In genomic region chr15:82217039-82217438, GRCm38 (mm10) we compare ENCODE assay signal across 18 mouse cellular contexts. TPM values are rescaled to one million over a fixed set of nuclear protein-coding genes. Genes with fewer than 3 reads are reported as not detected.
DNase-seq lines count a peak whose midpoint lies in the region; ATAC-seq and TF ChIP-seq lines count a peak whose summit lies in the region.
"Had no signal": no experiment of that assay in that cellular context is flagged by ENCODE, and none has a peak within 500 bp of the region (broad histone marks: within the 10 kb centered on the region; RNA-seq: fewer than 3 reads in every experiment).

No protein-coding gene starts in this region.

- TF ChIP-seq CTCF in heart, postnatal 0 days (IDR thresholded peaks at IDR 0.05; ENCODE audit: low read depth): peak; percentile 9; the same call in 1 of the 2 replicates
- no peak for TF ChIP-seq CTCF in spleen, adult 2 months (IDR thresholded peaks at IDR 0.05; ENCODE audit: extremely low read depth, insufficient read depth, insufficient read length, insufficient replicate concordance)
- no peak for TF ChIP-seq CTCF in lung, adult 2 months (IDR thresholded peaks at IDR 0.05; ENCODE audit: insufficient read depth, low read length)

- no peak for TF ChIP-seq EP300 in heart, postnatal 0 days (IDR thresholded peaks at IDR 0.05; ENCODE audit: low read depth)

- peaks cover 11% of the 10 kb centered on the region for H3K4me1 ChIP-seq in heart, postnatal 0 days (ENCODE audit: control insufficient read depth, insufficient read depth)
- peaks cover 42% of the 10 kb centered on the region for H3K4me1 ChIP-seq in spleen, adult 2 months (ENCODE audit: control insufficient read depth, insufficient read depth, insufficient read length)
- peaks cover 51% of the 10 kb centered on the region for H3K4me1 ChIP-seq in forebrain, embryonic 13.5 days
- H3K4me1 ChIP-seq in lung, adult 2 months (ENCODE audit: control insufficient read depth, insufficient read depth, low read length): no peaks in the 10 kb centered on the region

- H3K9ac ChIP-seq in heart, postnatal 0 days (replicated peaks; ENCODE audit: low read depth, low read length): no peak overlapping the region
- H3K9ac ChIP-seq in forebrain, embryonic 13.5 days: no peak overlapping the region
- H3K9ac ChIP-seq: embryonic facial prominence, embryonic 12.5 days; midbrain, embryonic 13.5 days had no signal

- DNase-seq in heart, postnatal 0 days (ENCODE audit: low spot score): no peak
- no peak for DNase-seq in heart, postnatal 4 days
- DNase-seq in spleen, adult 2 months (ENCODE audit: low read depth in 1 of 2, low spot score in 2 of 2): no peak
- no peak for DNase-seq in spleen, postnatal 10 days (ENCODE audit: low spot score in 2 of 2)
- no peak for DNase-seq in lung, adult 2 months
- DNase-seq in left cerebral cortex, postnatal 14 days (ENCODE audit: low spot score in 2 of 2): no peak
- DNase-seq in lung, adult 18-20 months: no peak
- DNase-seq: gastrocnemius, postnatal 36 days; kidney, postnatal 36 days; layer of hippocampus, postnatal 36 days; lung, postnatal 14 days; right cerebral cortex, adult 18-20 months had no signal

- no peak overlapping the region for H3K27ac ChIP-seq in heart, postnatal 0 days (ENCODE audit: low read depth)
- 0 out of 2 replicates have a peak overlapping the region, but pooled peaks have one; percentile 5 for H3K27ac ChIP-seq in spleen, adult 2 months (ENCODE audit: insufficient read depth, low read length)
- no peak overlapping the region for H3K27ac ChIP-seq in forebrain, embryonic 13.5 days
- H3K27ac ChIP-seq: embryonic facial prominence, embryonic 12.5 days; midbrain, embryonic 13.5 days had no signal

- peaks cover 82% of the 10 kb centered on the region for H3K27me3 ChIP-seq in heart, postnatal 0 days (ENCODE audit: control insufficient read depth, insufficient read depth, low read length)
- peaks cover 11% of the 10 kb centered on the region for H3K27me3 ChIP-seq in spleen, adult 2 months (ENCODE audit: control insufficient read depth, insufficient read depth, low read length)
- H3K27me3 ChIP-seq in forebrain, embryonic 13.5 days: peaks cover 55% of the 10 kb centered on the region

- TF ChIP-seq POLR2A in spleen, adult 2 months (IDR thresholded peaks at IDR 0.05; ENCODE audit: low read depth, low read length): no peak
- no peak for TF ChIP-seq POLR2A in lung, adult 2 months (IDR thresholded peaks at IDR 0.05; ENCODE audit: borderline replicate concordance, extremely low read depth, low read depth, low read length)

- H3K4me3 ChIP-seq in heart, postnatal 0 days (ENCODE audit: low read depth, low read length): no peak overlapping the region
- H3K4me3 ChIP-seq in spleen, adult 2 months (ENCODE audit: extremely low read depth, insufficient read depth, insufficient read length): no peak overlapping the region
- H3K4me3 ChIP-seq in forebrain, embryonic 13.5 days: no peak overlapping the region
- H3K4me3 ChIP-seq in lung, adult 2 months (replicated peaks; ENCODE audit: extremely low read depth, low read depth, low read length): no peak overlapping the region
- H3K4me3 ChIP-seq: embryonic facial prominence, embryonic 12.5 days; midbrain, embryonic 13.5 days had no signal

- H3K4me2 ChIP-seq in heart, postnatal 0 days (ENCODE audit: low read depth, low read length): no peak overlapping the region
- H3K4me2 ChIP-seq in forebrain, embryonic 13.5 days: no peak overlapping the region
- H3K4me2 ChIP-seq: embryonic facial prominence, embryonic 12.5 days; heart, embryonic 11.5 days; midbrain, embryonic 13.5 days had no signal

- no peaks in the 10 kb centered on the region for H3K9me3 ChIP-seq in heart, postnatal 0 days (replicated peaks; ENCODE audit: control insufficient read depth, low read length)
- H3K9me3 ChIP-seq in forebrain, embryonic 13.5 days (replicated peaks): no peaks in the 10 kb centered on the region
- H3K9me3 ChIP-seq: embryonic facial prominence, embryonic 12.5 days; midbrain, embryonic 13.5 days had no signal

- WGBS in heart, postnatal 0 days: 36% methylated on average over 7 of the region's 7 CpGs
- 42% methylated on average over 7 of the region's 7 CpGs for WGBS in spleen, adult 2 months
- 13% methylated on average over 7 of the region's 7 CpGs for WGBS in forebrain, embryonic 13.5 days
- WGBS in lung, adult 2 months: 38% methylated on average over 7 of the region's 7 CpGs

- H3K36me3 ChIP-seq in heart, postnatal 0 days (replicated peaks; ENCODE audit: control insufficient read depth, insufficient read depth, low read length): no peaks in the 10 kb centered on the region
- peaks cover 1% of the 10 kb centered on the region; the same call in 1 of the 2 replicates for H3K36me3 ChIP-seq in spleen, adult 2 months (ENCODE audit: control insufficient read depth, insufficient read depth, low read length)
- no peaks in the 10 kb centered on the region for H3K36me3 ChIP-seq in forebrain, embryonic 13.5 days (ENCODE audit: poor library complexity, severe bottlenecking)
- H3K36me3 ChIP-seq: embryonic facial prominence, embryonic 12.5 days; midbrain, embryonic 13.5 days had no signal

- intact Hi-C loops in left cerebral cortex, postnatal 14 days (cut with DNase I): no loop called here

- 0 out of 2 replicates have a peak, but pooled peaks have one; percentile 22 for ATAC-seq in heart, postnatal 0 days (ENCODE audit: insufficient read depth, low read depth)
- ATAC-seq in forebrain, embryonic 13.5 days: peak; percentile 34; the same call in 1 of the 2 replicates
- ATAC-seq: intestine, embryonic 16.5 days; midbrain, embryonic 13.5 days had no signal

RNA-seq across cellular contexts. Expression of gene Shisa8, which starts 4.4 kb away (rescaled TPM):
- total RNA-seq in heart, postnatal 0 days (2014; rRNA removed; ENCODE audit: low replicate concordance): 0.19 and 7.5 TPM in 2 replicates
- 0.07 and 0.23 TPM in 2 replicates for polyA plus RNA-seq in heart, postnatal 0 days (2015; fragmentation: Nextera tagmentation; extraction: Ambion mirVana)
- total RNA-seq in heart, postnatal 4 days (2021): under 1 TPM; 0.52 to 0.95 TPM
- 5.4 and 14.7 TPM in 2 replicates for polyA plus RNA-seq in spleen, adult 2 months (2012; rRNA removed)
- polyA plus RNA-seq in forebrain, embryonic 13.5 days (2015; fragmentation: Nextera tagmentation; extraction: Ambion mirVana): 0.74 and 0.77 TPM in 2 replicates
- 0.40 and 1.00 TPM in 2 replicates for polyA plus RNA-seq in lung, adult 2 months (2012; rRNA removed)
- 1 to 10 TPM; 4.1 to 4.7 TPM for total RNA-seq in left cerebral cortex, postnatal 14 days (2021)
- total RNA-seq: gastrocnemius, postnatal 36 days had no signal

RNA-seq across cellular contexts. Expression of gene Tnfrsf13c, which starts 7.1 kb away (rescaled TPM):
- total RNA-seq in heart, postnatal 0 days (2014; rRNA removed; ENCODE audit: low replicate concordance): 1.5 TPM in 1 of 2 replicates, not detected in the other
- not detected in 2 replicates for polyA plus RNA-seq in heart, postnatal 0 days (2015; fragmentation: Nextera tagmentation; extraction: Ambion mirVana)
- under 1 TPM; 0.36 to 0.41 TPM for total RNA-seq in heart, postnatal 4 days (2021)
- 120 and 179 TPM in 2 replicates for polyA plus RNA-seq in spleen, adult 2 months (2012; rRNA removed)
- 0.15 and 0.22 TPM in 2 replicates for polyA plus RNA-seq in forebrain, embryonic 13.5 days (2015; fragmentation: Nextera tagmentation; extraction: Ambion mirVana)
- 4.4 and 4.9 TPM in 2 replicates for polyA plus RNA-seq in lung, adult 2 months (2012; rRNA removed)
- under 1 TPM; 0.27 to 0.35 TPM for total RNA-seq in left cerebral cortex, postnatal 14 days (2021)
- total RNA-seq: gastrocnemius, postnatal 36 days had no signal
- polyA plus RNA-seq: midbrain, embryonic 13.5 days had no signal

RNA-seq across cellular contexts. Expression of gene Cenpm, which starts 27.5 kb away (rescaled TPM):
- 16.7 and 25.7 TPM in 2 replicates for total RNA-seq in heart, postnatal 0 days (2014; rRNA removed; ENCODE audit: low replicate concordance)
- polyA plus RNA-seq in heart, postnatal 0 days (2015; fragmentation: Nextera tagmentation; extraction: Ambion mirVana): 22.5 and 25.6 TPM in 2 replicates
- 10 to 100 TPM; 23.8 to 24.7 TPM for total RNA-seq in heart, postnatal 4 days (2021)
- 10.2 and 16.8 TPM in 2 replicates for polyA plus RNA-seq in spleen, adult 2 months (2012; rRNA removed)
- polyA plus RNA-seq in forebrain, embryonic 13.5 days (2015; fragmentation: Nextera tagmentation; extraction: Ambion mirVana): 71.5 and 76.5 TPM in 2 replicates
- 1.8 and 3.4 TPM in 2 replicates for polyA plus RNA-seq in lung, adult 2 months (2012; rRNA removed)
- total RNA-seq in left cerebral cortex, postnatal 14 days (2021): 1 to 10 TPM; 3.3 to 5.0 TPM

RNA-seq across cellular contexts. Expression of gene 1500009C09Rik, which starts 35.2 kb away (rescaled TPM):
- not detected in 2 replicates for total RNA-seq in heart, postnatal 0 days (2014; rRNA removed; ENCODE audit: low replicate concordance)
- polyA plus RNA-seq in heart, postnatal 0 days (2015; fragmentation: Nextera tagmentation; extraction: Ambion mirVana): not detected in 2 replicates
- not detected for total RNA-seq in heart, postnatal 4 days (2021)
- polyA plus RNA-seq in spleen, adult 2 months (2012; rRNA removed): 0.05 and 0.08 TPM in 2 replicates
- 7.7 and 7.8 TPM in 2 replicates for polyA plus RNA-seq in forebrain, embryonic 13.5 days (2015; fragmentation: Nextera tagmentation; extraction: Ambion mirVana)
- not detected in 2 replicates for polyA plus RNA-seq in lung, adult 2 months (2012; rRNA removed)
- 100 to 1,000 TPM; 104 TPM for total RNA-seq in left cerebral cortex, postnatal 14 days (2021)
- total RNA-seq: gastrocnemius, postnatal 36 days; hematopoietic stem cell, adult 5-6 weeks had no signal
- polyA plus RNA-seq: embryonic facial prominence, embryonic 12.5 days; heart, embryonic 11.5 days; intestine, embryonic 16.5 days had no signal

RNA-seq across cellular contexts. Expression of gene Sept3, which starts 57.7 kb away (rescaled TPM):
- total RNA-seq in heart, postnatal 0 days (2014; rRNA removed; ENCODE audit: low replicate concordance): 1.4 and 4.4 TPM in 2 replicates
- polyA plus RNA-seq in heart, postnatal 0 days (2015; fragmentation: Nextera tagmentation; extraction: Ambion mirVana): 1.4 and 1.5 TPM in 2 replicates
- 1 to 10 TPM; 1.3 to 1.9 TPM for total RNA-seq in heart, postnatal 4 days (2021)
- 1.6 and 1.8 TPM in 2 replicates for polyA plus RNA-seq in spleen, adult 2 months (2012; rRNA removed)
- polyA plus RNA-seq in forebrain, embryonic 13.5 days (2015; fragmentation: Nextera tagmentation; extraction: Ambion mirVana): 248 and 264 TPM in 2 replicates
- polyA plus RNA-seq in lung, adult 2 months (2012; rRNA removed): 3.9 and 4.6 TPM in 2 replicates
- 100 to 1,000 TPM; 428 to 442 TPM for total RNA-seq in left cerebral cortex, postnatal 14 days (2021)

Comparison
In these comparisons a context has a peak if more than half of its experiments do, and no peak if none do; other contexts are left out.
1. RNA of gene Tnfrsf13c, which starts 7.1 kb away (polyA plus RNA-seq): 120 to 179 TPM in spleen, adult 2 months; 4.4 to 4.9 TPM in lung, adult 2 months, 0.15 to 0.22 TPM in forebrain, embryonic 13.5 days and not detected in heart, postnatal 0 days; every median in the first group is over 10 times any median in the second.